Mouse (Mus musculus): ENCODE results near the gene Nhlh1. TPM values are rescaled to one million over a fixed set of nuclear protein-coding genes. Genes with fewer than 3 reads are reported as not detected.

Nhlh1 gene
- polyA plus RNA-seq (2012; rRNA removed): 0.06 TPM in 1 of 2 replicates, not detected in the other

DNA sequence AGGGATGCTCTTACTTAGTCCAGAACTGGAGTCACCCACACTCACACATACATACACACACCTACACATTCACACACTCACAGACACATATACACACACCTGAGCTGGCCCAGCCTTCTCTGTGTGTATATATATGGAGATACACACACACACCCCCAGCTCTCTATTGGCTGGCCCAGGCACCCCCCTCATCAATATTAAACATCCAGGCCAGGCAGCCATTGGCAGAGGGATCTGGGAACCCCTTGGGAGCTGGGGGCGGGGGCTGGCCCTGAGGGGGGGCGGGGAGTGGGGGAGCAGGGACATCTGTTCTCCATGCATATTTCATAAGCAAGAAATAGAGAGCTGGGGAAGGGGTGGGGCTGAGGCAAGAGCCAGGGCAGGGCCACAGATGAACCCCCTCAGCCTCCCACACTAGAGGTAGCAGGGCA, at the start of gene Nhlh1:
Gene Nhlh1 (minus strand): TSS at position 83 of the 431 bp plus-strand sequence.
- DNase-seq (ENCODE audit: low read depth): no peak

DNA sequence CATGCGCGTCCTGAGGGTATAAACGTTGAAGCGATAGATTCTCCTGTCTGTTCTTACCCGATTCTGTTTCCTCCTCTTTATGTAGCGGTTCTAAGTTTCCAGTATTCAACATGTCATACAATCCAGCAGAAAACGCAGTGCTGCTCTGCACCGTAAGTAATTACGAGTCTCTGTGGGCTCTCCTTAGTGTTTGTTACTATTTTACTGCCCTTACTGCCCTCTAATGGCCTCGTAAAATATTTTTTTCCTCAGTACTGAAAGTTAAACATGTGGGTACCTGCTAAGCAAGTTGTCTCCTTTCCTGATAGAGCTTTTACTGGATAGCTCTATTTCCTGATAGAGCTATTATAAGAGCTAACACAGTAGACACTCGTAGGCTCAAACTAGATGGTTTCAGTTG, 47.7 kb upstream of the Nhlh1 start:
- DNase-seq (ENCODE audit: low read depth): no peak

DNA sequence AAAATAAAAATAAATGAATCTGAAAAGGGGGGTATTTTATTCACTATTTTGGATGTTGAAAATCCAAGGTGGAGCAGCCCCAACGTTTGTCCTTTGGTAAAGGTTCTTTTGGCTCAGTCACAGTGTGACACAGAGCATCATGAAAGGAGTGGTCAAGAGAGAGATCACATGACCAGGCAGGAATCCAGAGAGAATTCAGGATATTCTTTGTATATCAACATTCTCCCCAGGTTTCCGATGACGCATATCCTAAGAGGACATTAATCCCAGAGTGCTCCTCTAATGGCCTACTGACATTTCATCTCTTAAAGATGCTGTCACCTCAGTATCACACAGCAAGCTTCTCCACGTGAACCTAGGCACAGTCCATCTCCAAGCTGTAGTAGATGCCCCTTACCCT, 46.2 kb upstream of the Nhlh1 start:
- no peak for DNase-seq (ENCODE audit: low read depth)

DNA sequence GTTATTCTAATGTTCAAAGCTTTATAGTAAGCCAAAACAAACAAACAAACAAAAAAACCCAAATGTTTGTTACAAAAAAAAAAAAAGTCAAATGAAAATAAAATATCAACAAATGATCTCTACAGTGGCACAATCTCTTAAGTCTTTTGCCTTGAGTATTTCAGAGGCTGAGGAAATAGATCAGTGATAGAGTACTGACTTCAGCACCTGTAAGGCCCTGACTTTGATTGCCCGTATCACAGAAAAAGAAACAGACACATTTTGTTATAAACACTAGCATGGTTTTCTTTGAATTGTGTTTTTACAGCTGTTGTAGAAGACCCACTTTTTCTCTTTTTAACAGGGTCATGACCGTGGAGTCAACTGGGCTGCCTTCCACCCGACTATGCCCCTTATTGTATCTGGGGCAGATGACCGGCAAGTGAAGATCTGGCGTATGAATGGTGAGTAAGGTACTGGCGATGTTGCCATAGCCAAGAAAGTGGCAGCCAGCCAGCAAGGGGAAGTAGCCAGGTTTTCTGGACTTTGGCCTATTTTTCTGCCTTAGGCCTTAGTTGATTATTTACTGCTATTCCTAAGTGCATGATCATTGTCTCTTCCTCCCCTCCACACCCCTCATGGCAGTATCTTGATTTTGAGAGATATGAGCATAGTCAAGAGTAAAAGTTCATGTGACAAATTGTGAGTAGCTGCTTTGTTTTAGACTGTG, 42.1 kb upstream of the Nhlh1 start:
- no peak for DNase-seq (ENCODE audit: low read depth)

DNA sequence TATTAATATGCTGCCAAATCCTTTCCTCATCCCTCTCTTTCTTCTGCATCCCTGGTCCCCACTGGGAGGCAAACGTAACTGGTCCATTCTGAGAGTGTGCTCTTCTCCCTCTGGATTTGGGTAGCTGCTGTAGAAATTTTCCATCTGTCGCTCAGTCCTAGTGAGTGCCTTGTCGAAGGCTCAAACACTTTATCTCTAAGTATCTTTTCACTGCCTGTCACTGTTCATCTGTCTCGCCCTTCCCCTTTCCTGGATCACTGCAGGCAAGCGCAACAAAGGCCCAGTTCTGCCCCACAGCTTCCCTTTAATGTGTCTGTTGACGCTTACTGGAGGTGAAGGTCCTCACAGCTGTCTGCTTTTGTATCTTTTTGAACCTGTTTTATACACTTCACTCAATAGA, 37.8 kb upstream of the Nhlh1 start:
- DNase-seq (ENCODE audit: low read depth): no peak

GRCm38 (mm10) chr1:172094295-172094694, 36.9 kb upstream of the Nhlh1 start:
- no peak for DNase-seq (ENCODE audit: low read depth)

GRCm38 (mm10) chr1:172093522-172093921, 36.1 kb upstream of the Nhlh1 start:
- DNase-seq (ENCODE audit: low read depth): no peak

- peak; percentile 2 for DNase-seq (ENCODE audit: low read depth)
These were observed 25.6 kb upstream of the Nhlh1 start for GRCm38 (mm10) chr1:172082899-172083445.

DNA sequence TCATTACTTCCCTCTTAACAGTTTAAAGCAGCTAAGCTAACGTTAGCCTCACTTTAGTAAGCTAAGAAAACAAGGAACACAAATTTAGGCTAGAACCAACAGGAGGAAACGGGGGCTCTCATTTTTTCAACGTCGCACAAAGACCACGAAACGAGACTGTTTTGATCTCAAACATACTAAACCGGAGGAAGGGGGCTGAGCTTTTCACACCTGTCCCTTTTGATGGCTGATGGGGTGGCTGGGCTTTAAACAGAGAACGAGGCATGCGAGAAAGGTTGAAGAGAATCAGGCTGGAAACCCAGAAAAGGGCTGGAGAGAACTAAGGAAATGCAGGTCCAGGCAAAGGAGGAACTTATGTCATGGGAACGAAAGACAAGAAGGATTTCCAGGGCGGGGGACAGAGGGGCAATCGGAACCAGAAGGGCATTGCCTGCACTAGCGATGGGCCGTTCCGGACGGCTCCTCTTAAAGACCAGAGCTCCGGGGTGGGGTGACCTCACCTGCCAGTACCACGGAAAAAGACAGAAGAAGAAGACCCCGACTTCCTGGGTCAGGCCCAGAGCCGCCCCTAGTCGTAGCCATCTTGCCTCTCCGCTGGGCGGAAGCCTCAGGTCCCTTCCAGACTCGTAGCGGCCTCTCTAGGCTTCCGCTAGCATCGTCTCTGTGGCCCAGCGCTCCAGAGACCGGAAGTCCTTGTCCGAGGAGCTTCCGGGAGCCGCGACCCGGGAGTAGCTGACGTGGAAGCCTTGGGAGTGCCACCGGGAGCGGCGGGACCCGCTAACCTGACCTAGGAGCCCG, 24.9 kb upstream of the Nhlh1 start, which contains the start of the genes Copa and Ncstn:
Gene Copa (plus strand): TSS at position 429 of the 798 bp plus-strand sequence.
Gene Ncstn (minus strand): TSS at position 695 of the 798 bp plus-strand sequence.
- DNase-seq (ENCODE audit: low read depth): peak; percentile 57

GRCm38 (mm10) chr1:172077981-172078380, 20.6 kb upstream of the Nhlh1 start:
- no peak for DNase-seq (ENCODE audit: low read depth)

GRCm38 (mm10) chr1:172072604-172073003, 15.2 kb upstream of the Nhlh1 start:
- no peak for DNase-seq (ENCODE audit: low read depth)

DNA sequence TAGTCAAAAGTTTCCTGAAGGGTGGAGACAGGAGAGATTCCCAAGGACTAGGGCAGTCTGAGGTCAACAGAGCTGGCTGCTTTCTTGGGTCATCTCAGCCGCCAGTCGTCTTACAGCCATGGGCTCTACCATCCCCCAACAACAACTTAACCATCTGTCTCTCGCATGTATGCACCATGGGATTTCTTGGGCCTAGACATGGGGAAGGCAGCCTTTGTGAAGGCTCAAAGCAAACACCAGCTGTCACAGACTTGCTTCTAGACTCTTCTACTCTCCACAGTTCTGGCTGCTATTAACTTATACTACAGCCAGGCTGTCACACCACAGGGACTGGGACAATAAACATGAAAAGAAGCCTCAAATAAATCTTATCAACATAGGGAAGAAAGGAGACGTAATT, 14.2 kb upstream of the Nhlh1 start:
- no peak for DNase-seq (ENCODE audit: low read depth)

GRCm38 (mm10) chr1:172070227-172070626, 12.9 kb upstream of the Nhlh1 start:
- no peak for DNase-seq (ENCODE audit: low read depth)

- DNase-seq (ENCODE audit: low read depth): no peak
These were observed 7.3 kb upstream of the Nhlh1 start for GRCm38 (mm10) chr1:172064613-172065141.

GRCm38 (mm10) chr1:172063291-172064023, 6.1 kb upstream of the Nhlh1 start:
- DNase-seq (ENCODE audit: low read depth): no peak

- no peak for DNase-seq (ENCODE audit: low read depth)
These were observed 4.7 kb upstream of the Nhlh1 start for GRCm38 (mm10) chr1:172062101-172062500.

DNA sequence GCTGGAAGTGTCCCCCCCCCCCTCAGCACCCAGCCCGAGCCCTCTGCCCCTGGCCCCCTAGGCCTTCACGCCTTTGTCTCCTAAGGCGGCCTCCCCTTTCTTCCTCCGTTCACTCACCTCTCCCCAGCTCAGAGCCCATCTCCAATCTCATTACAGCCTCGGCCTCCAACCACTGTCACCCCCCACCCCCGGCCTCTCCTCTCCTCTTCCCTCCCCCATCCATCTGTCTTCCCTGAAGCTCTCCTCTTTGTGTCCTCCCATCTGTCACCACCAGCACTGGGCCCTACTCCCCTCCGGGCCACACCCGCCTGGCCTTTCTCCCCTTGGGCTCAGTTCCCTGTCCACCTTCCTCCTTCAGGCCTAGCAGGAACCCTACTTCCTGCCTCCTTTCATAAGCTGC, 3.8 kb upstream of the Nhlh1 start:
- DNase-seq (ENCODE audit: low read depth): no peak

DNA sequence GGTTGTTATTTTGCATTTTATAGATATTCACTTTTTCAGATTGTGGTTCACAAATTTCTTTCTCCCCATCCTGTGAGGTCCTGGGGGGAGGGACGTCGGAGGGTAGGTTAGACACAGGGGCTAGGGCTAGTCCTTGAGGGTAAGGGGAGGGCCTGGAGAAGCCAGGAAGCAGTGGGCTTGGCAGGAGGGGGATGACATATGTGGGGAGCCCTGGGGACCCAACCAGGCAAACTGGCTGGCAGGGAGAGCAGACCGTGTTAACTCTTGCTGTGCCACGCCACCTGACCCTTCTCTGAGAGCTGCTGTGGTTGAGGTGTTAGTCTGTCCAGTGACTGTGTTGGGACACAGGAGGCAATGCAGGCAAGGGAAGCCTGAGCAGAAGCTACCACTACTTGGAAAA, 3.3 kb upstream of the Nhlh1 start:
- no peak for DNase-seq (ENCODE audit: low read depth)

GRCm38 (mm10) chr1:172058874-172059273, 1.5 kb upstream of the Nhlh1 start:
- DNase-seq (ENCODE audit: low read depth): no peak

DNA sequence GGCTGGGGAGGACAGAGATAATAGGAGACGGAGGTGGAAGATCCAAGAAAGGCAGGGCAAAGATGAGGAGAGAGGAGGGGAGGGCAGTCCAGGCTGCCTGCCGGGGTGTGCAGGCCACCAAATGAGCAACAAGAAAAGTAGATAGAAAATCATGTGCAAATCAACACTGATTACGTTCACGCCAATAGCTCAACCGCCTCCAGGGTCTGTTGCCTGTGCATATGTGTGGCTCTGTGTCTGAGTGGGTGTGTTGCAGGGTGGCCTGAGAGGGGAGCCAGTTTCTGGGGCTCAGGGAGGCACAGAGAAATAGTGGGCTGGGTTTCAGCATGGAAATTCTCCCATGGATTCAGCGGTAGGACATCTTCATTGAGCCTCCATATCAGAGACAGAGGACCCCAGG, 948 bp upstream of the Nhlh1 start:
- DNase-seq (ENCODE audit: low read depth): no peak

GRCm38 (mm10) chr1:172056251-172056650, 1.1 kb downstream of the Nhlh1 start:
- DNase-seq (ENCODE audit: low read depth): no peak

Data from gonadal fat pad, adult 2 months (tissue).